In the genomic region with DNA sequence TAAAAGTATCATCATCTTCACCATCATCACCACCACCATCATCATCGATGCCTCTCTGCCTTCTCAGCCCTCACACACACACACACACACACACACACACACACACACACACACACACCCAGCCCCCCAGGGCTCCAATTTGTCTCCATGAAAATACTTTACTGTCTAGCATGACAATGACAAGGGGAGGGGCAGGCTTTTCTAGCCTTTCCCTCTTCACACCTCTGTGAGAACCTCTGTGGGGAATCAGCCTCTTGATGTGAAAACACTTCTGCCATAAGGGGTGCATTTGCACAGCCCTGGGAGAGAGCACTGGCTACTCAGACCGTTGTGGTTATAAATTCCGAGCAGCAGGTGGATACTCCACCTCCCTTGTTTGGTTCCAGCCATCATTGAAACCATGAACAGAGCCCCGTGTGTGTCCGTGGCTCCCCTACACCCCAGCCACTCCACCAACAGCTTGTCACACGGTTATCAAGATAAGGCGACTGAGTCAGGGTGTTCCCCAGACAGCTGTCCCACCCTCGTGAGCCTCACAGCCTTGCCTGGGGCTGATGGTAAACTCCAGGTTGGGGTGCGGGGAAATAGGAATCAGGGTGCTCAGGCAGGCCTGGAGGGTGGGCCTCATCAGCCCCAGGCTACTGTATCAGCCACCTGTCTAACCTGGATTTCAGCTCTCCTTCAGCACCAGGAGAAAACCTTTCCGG, we compare ENCODE assay signal across 29 mouse cellular contexts. TPM values are rescaled to one million over a fixed set of nuclear protein-coding genes. Genes with fewer than 3 reads are reported as not detected.
"Had no signal": no experiment of that assay in that cellular context is flagged by ENCODE, and none has a peak within 500 bp of the region (broad histone marks: within the 10 kb centered on the region; RNA-seq: fewer than 3 reads in every experiment).

No protein-coding gene starts in this region.

- H3K27ac ChIP-seq: liver, embryonic 14.5 days; macrophage; neural tube, embryonic 12.5 days; neural tube, embryonic 15.5 days; stomach, postnatal 0 days had no signal

- H3K4me3 ChIP-seq: megakaryocyte, embryonic 14.5 days; neural tube, embryonic 12.5 days; neural tube, embryonic 15.5 days had no signal

- H3K9me3 ChIP-seq: neural tube, embryonic 12.5 days; neural tube, embryonic 15.5 days had no signal

- ATAC-seq: inflammation-experienced regulatory T-cells, adult 6 months; intestine, embryonic 16.5 days; liver, postnatal 0 days; lung, postnatal 0 days had no signal

- H3K36me3 ChIP-seq: neural tube, embryonic 12.5 days; neural tube, embryonic 15.5 days had no signal

- H3K9ac ChIP-seq: liver, embryonic 14.5 days; liver, postnatal 0 days; lung, embryonic 14.5 days; neural tube, embryonic 12.5 days; neural tube, embryonic 15.5 days had no signal

- H3K27me3 ChIP-seq: neural tube, embryonic 15.5 days had no signal

- H3K4me2 ChIP-seq: lung, embryonic 14.5 days; midbrain, embryonic 11.5 days; neural tube, embryonic 12.5 days; neural tube, embryonic 15.5 days had no signal

- DNase-seq: kidney, adult 18-20 months; kidney, adult 9 months; kidney, postnatal 14 days; kidney, postnatal 4 days; liver, postnatal 0 days; lung, embryonic 14.5 days; midbrain, embryonic 14.5 days; retina, postnatal 1 day; right cerebral cortex, postnatal 25 days; thymus, adult 2 months; thymus, postnatal 14 days had no signal

RNA-seq across cellular contexts. Expression of a gene that starts 18.4 kb away (rescaled TPM):
- total RNA-seq: layer of hippocampus, postnatal 14 days; left cerebral cortex, postnatal 10 days; left cerebral cortex, postnatal 36 days; midbrain, postnatal 0 days had no signal
- polyA plus RNA-seq: inflammation-experienced regulatory T-cells, adult 6 months; intestine, embryonic 16.5 days; kidney, embryonic 16.5 days; limb, embryonic 11.5 days; liver, embryonic 14.5 days; liver, postnatal 0 days; lung, embryonic 14.5 days; lung, postnatal 0 days; macrophage; midbrain, embryonic 11.5 days; midbrain, embryonic 14.5 days; midbrain, postnatal 0 days; neural tube, embryonic 12.5 days; neural tube, embryonic 15.5 days; small intestine, adult 2 months; stomach, embryonic 14.5 days; stomach, postnatal 0 days; thymus, adult 2 months had no signal
